In genomic region chr12:86553037-86553436, GRCm38 (mm10) we compare ENCODE assay signal across 23 mouse cellular contexts.
DNase-seq lines count a peak whose midpoint lies in the region; ATAC-seq and TF ChIP-seq lines count a peak whose summit lies in the region.
"Had no signal": no experiment of that assay in that cellular context is flagged by ENCODE, and none has a peak within 500 bp of the region (broad histone marks: within the 10 kb centered on the region; RNA-seq: fewer than 3 reads in every experiment).

No protein-coding gene starts in this region.

- no peak overlapping the region for H3K9ac ChIP-seq in hindbrain, embryonic 13.5 days
- no peak overlapping the region for H3K9ac ChIP-seq in kidney, embryonic 14.5 days (ENCODE audit: low read depth, low read length)
- H3K9ac ChIP-seq in kidney, postnatal 0 days (ENCODE audit: low read depth, low read length), result no peak overlapping the region
- no peak overlapping the region for H3K9ac ChIP-seq in kidney, embryonic 15.5 days
- H3K9ac ChIP-seq: embryonic facial prominence, embryonic 12.5 days; forebrain, embryonic 13.5 days; forebrain, embryonic 15.5 days had no signal

- H3K27me3 ChIP-seq in hindbrain, embryonic 13.5 days, result no peaks in the 10 kb centered on the region
- H3K27me3 ChIP-seq in hindbrain, embryonic 10.5 days (ENCODE audit: insufficient read depth, poor library complexity, severe bottlenecking), result no peaks in the 10 kb centered on the region
- H3K27me3 ChIP-seq in kidney, embryonic 14.5 days (ENCODE audit: control insufficient read depth, insufficient read depth, low read length), result peaks cover 4% of the 10 kb centered on the region; the same call in 1 of the 2 replicates
- H3K27me3 ChIP-seq in kidney, postnatal 0 days (ENCODE audit: insufficient read depth, low read length), result no peaks in the 10 kb centered on the region
- peaks cover 20% of the 10 kb centered on the region for H3K27me3 ChIP-seq in kidney, embryonic 15.5 days
- H3K27me3 ChIP-seq: embryonic facial prominence, embryonic 12.5 days; forebrain, embryonic 13.5 days; forebrain, embryonic 15.5 days had no signal

- ATAC-seq in hindbrain, embryonic 13.5 days (ENCODE audit: low FRiP score), result no peak
- peak; percentile 82 for ATAC-seq in kidney, embryonic 14.5 days (ENCODE audit: low FRiP score, low TSS enrichment)
- ATAC-seq in kidney, postnatal 0 days (replicated peaks; ENCODE audit: low FRiP score, low read depth), result no peak; the same call in 1 of the 2 replicates
- no peak for ATAC-seq in kidney, embryonic 15.5 days (replicated peaks; ENCODE audit: low FRiP score)
- ATAC-seq: activated CD4-positive, CD25-positive, alpha-beta regulatory T cell, adult 4 months; CD4-positive, CD25-positive, alpha-beta regulatory T cell, adult 4 months; forebrain, embryonic 13.5 days; forebrain, embryonic 15.5 days; Patski had no signal

- no peak for TF ChIP-seq CTCF in kidney, postnatal 0 days (IDR thresholded peaks at IDR 0.05; ENCODE audit: low read depth)

- H3K9me3 ChIP-seq in hindbrain, embryonic 13.5 days, result no peaks in the 10 kb centered on the region
- H3K9me3 ChIP-seq in hindbrain, embryonic 10.5 days, result no peaks in the 10 kb centered on the region
- no peaks in the 10 kb centered on the region for H3K9me3 ChIP-seq in kidney, embryonic 14.5 days (ENCODE audit: control insufficient read depth, low read length)
- H3K9me3 ChIP-seq in kidney, postnatal 0 days (replicated peaks; ENCODE audit: low read length), result no peaks in the 10 kb centered on the region
- H3K9me3 ChIP-seq in kidney, embryonic 15.5 days (replicated peaks), result no peaks in the 10 kb centered on the region
- H3K9me3 ChIP-seq: embryonic facial prominence, embryonic 10.5 days; embryonic facial prominence, embryonic 12.5 days; forebrain, embryonic 13.5 days; forebrain, embryonic 15.5 days; G1E had no signal

- H3K4me2 ChIP-seq in hindbrain, embryonic 13.5 days, result no peak overlapping the region
- no peak overlapping the region for H3K4me2 ChIP-seq in kidney, embryonic 14.5 days (replicated peaks; ENCODE audit: low read depth, low read length)
- no peak overlapping the region for H3K4me2 ChIP-seq in kidney, postnatal 0 days (ENCODE audit: low read length)
- no peak overlapping the region for H3K4me2 ChIP-seq in kidney, embryonic 15.5 days
- H3K4me2 ChIP-seq: embryonic facial prominence, embryonic 12.5 days; forebrain, embryonic 13.5 days; forebrain, embryonic 15.5 days had no signal

- 0 out of 2 replicates have a peak overlapping the region, but pooled peaks have one; percentile 18 for H3K27ac ChIP-seq in hindbrain, embryonic 13.5 days
- no peak overlapping the region for H3K27ac ChIP-seq in hindbrain, embryonic 10.5 days
- H3K27ac ChIP-seq in kidney, embryonic 14.5 days (ENCODE audit: low read depth, low read length), result no peak overlapping the region
- no peak overlapping the region for H3K27ac ChIP-seq in kidney, postnatal 0 days
- H3K27ac ChIP-seq in kidney, embryonic 15.5 days, result no peak overlapping the region
- H3K27ac ChIP-seq: embryonic facial prominence, embryonic 10.5 days; embryonic facial prominence, embryonic 12.5 days; forebrain, embryonic 13.5 days; forebrain, embryonic 15.5 days had no signal

- 0 out of 2 replicates have a peak, but pooled peaks cover 14% of the 10 kb centered on the region for H3K4me1 ChIP-seq in hindbrain, embryonic 13.5 days (replicated peaks)
- H3K4me1 ChIP-seq in hindbrain, embryonic 10.5 days (replicated peaks), result no peaks in the 10 kb centered on the region; the same call in 1 of the 2 replicates
- H3K4me1 ChIP-seq in kidney, embryonic 14.5 days (ENCODE audit: control insufficient read depth, insufficient read depth, low read length), result no peaks in the 10 kb centered on the region
- no peaks in the 10 kb centered on the region for H3K4me1 ChIP-seq in kidney, postnatal 0 days (replicated peaks; ENCODE audit: insufficient read depth, low read length)
- H3K4me1 ChIP-seq in kidney, embryonic 15.5 days, result 0 out of 2 replicates have a peak, but pooled peaks cover 5% of the 10 kb centered on the region
- H3K4me1 ChIP-seq: embryonic facial prominence, embryonic 10.5 days; embryonic facial prominence, embryonic 12.5 days had no signal

- DNase-seq in hindbrain, embryonic 10.5 days (ENCODE audit: low spot score), result no peak
- no peak for DNase-seq in kidney, postnatal 36 days
- DNase-seq in kidney, postnatal 0 days (ENCODE audit: low spot score), result peak; percentile 76
- DNase-seq: adrenal gland, adult 8-10 months; adrenal gland, postnatal 14 days; adrenal gland, postnatal 36 days; B cell, adult 2 months; cerebellum, adult 11-12 months; cerebellum, adult 2 months; cerebellum, adult 9-10 months; cerebellum, postnatal 10 days; cerebellum, postnatal 25 days had no signal

- no peaks in the 10 kb centered on the region for H3K36me3 ChIP-seq in hindbrain, embryonic 13.5 days
- no peaks in the 10 kb centered on the region for H3K36me3 ChIP-seq in hindbrain, embryonic 10.5 days
- H3K36me3 ChIP-seq in kidney, embryonic 14.5 days (ENCODE audit: control insufficient read depth, insufficient read depth, low read length), result no peaks in the 10 kb centered on the region
- H3K36me3 ChIP-seq in kidney, postnatal 0 days (ENCODE audit: insufficient read depth, low read length), result no peaks in the 10 kb centered on the region
- H3K36me3 ChIP-seq in kidney, embryonic 15.5 days, result no peaks in the 10 kb centered on the region
- H3K36me3 ChIP-seq: embryonic facial prominence, embryonic 10.5 days; embryonic facial prominence, embryonic 12.5 days; forebrain, embryonic 15.5 days; G1E had no signal

- H3K4me3 ChIP-seq in hindbrain, embryonic 13.5 days, result no peak overlapping the region
- no peak overlapping the region for H3K4me3 ChIP-seq in hindbrain, embryonic 10.5 days
- no peak overlapping the region for H3K4me3 ChIP-seq in kidney, embryonic 14.5 days (ENCODE audit: low read length)
- H3K4me3 ChIP-seq in kidney, postnatal 0 days (replicated peaks; ENCODE audit: low read depth, low read length), result no peak overlapping the region
- no peak overlapping the region for H3K4me3 ChIP-seq in kidney, embryonic 15.5 days (replicated peaks)
- H3K4me3 ChIP-seq: embryonic facial prominence, embryonic 10.5 days; embryonic facial prominence, embryonic 12.5 days; forebrain, embryonic 13.5 days; forebrain, embryonic 15.5 days had no signal

- 47% methylated on average over 10 of the region's 10 CpGs for WGBS in hindbrain, embryonic 13.5 days
- WGBS in hindbrain, embryonic 10.5 days, result 72% methylated on average over 10 of the region's 10 CpGs
- 11% methylated on average over 10 of the region's 10 CpGs for WGBS in kidney, embryonic 14.5 days
- WGBS in kidney, postnatal 0 days, result 25% methylated on average over 10 of the region's 10 CpGs
- 20% methylated on average over 10 of the region's 10 CpGs for WGBS in kidney, embryonic 15.5 days
